Mouse (Mus musculus) myocyte (in vitro differentiated cells): ENCODE data around the gene Fcmr. TPM values are rescaled to one million over a fixed set of nuclear protein-coding genes. Genes with fewer than 3 reads are reported as not detected.

Source experiments
- H3K27me3 ChIP-seq: one replicate; pipeline ENCODE4 v1.6.1; 2011; ENCODE audit not compliant: control insufficient read depth, insufficient read depth, insufficient read length
- H3K36me3 ChIP-seq: one replicate; pipeline ENCODE4 v1.6.1; 2011; ENCODE audit not compliant: control insufficient read depth, insufficient read depth
- H3K4me2 ChIP-seq: one replicate; pipeline ENCODE4 v1.6.1; 2011; ENCODE audit warnings: low read depth, control low read depth
- H3K4me3 ChIP-seq: one replicate; pipeline ENCODE4 v1.5.1; 2011; ENCODE audit warnings: mild to moderate bottlenecking, control low read depth, moderate library complexity
- H3K79me2 ChIP-seq: one replicate; pipeline ENCODE4 v1.6.1; 2011; ENCODE audit not compliant: control insufficient read depth, insufficient read depth
- H3ac ChIP-seq: one replicate; pipeline ENCODE4 v1.6.1; 2011; ENCODE audit not compliant: control insufficient read depth, insufficient read length
- CEBPB ChIP-seq: IDR thresholded peaks from 2 replicates; pipeline ENCODE4 v1.6.1; 2011; ENCODE audit warnings: mild to moderate bottlenecking, moderate library complexity; ENCODE audit not compliant: poor library complexity, insufficient read depth, severe bottlenecking
- E2F4 ChIP-seq: IDR thresholded peaks from one replicate; pipeline ENCODE4 v1.6.1; 2011; ENCODE audit warnings: mild to moderate bottlenecking, control low read depth, moderate library complexity; ENCODE audit not compliant: insufficient read depth
- MAX ChIP-seq: IDR thresholded peaks from one replicate; pipeline ENCODE4 v1.6.1; 2011; ENCODE audit warnings: low read depth, mild to moderate bottlenecking, control low read depth
- MYOD1 ChIP-seq, 3 experiments: IDR thresholded peaks; one replicate each; pipeline ENCODE4 v1.6.1; 2011; ENCODE audit warnings: control low read depth in 2 of 3, low read depth in 2 of 3, mild to moderate bottlenecking in 2 of 3, moderate library complexity in 1 of 3; ENCODE audit not compliant: insufficient read length in 2 of 3, control insufficient read depth in 1 of 3
- MYOG ChIP-seq, 3 experiments: IDR thresholded peaks; one replicate each; pipeline ENCODE4 v1.6.1; 2011; ENCODE audit warnings: control low read depth in 2 of 3, low read depth in 2 of 3, mild to moderate bottlenecking in 2 of 3; ENCODE audit not compliant: insufficient read length in 2 of 3, control insufficient read depth in 1 of 3, insufficient read depth in 1 of 3
- POLR2A ChIP-seq: IDR thresholded peaks from one replicate; pipeline ENCODE4 v1.6.1; 2011; ENCODE audit warnings: low read depth, mild to moderate bottlenecking, control low read depth, moderate library complexity; ENCODE audit not compliant: insufficient read length
- POLR2AphosphoS2 ChIP-seq: IDR thresholded peaks from one replicate; pipeline ENCODE4 v1.6.1; 2011; ENCODE audit warnings: low read depth, control low read depth; ENCODE audit not compliant: insufficient read length
- REST ChIP-seq: IDR thresholded peaks from one replicate; pipeline ENCODE4 v1.6.1; 2011; ENCODE audit warnings: mild to moderate bottlenecking, control low read depth, moderate library complexity; ENCODE audit not compliant: insufficient read depth, insufficient read length
- SRF ChIP-seq: IDR thresholded peaks from one replicate; pipeline ENCODE4 v1.6.1; 2011; ENCODE audit warnings: low read depth; ENCODE audit not compliant: control insufficient read depth, insufficient read length
- TCF12 ChIP-seq: IDR thresholded peaks from one replicate; pipeline ENCODE4 v1.6.1; 2011; ENCODE audit warnings: mild to moderate bottlenecking, control low read depth; ENCODE audit not compliant: poor library complexity, insufficient read depth, severe bottlenecking
- TCF3 ChIP-seq: IDR thresholded peaks from one replicate; pipeline ENCODE4 v1.6.1; 2011; ENCODE audit warnings: low read depth, control low read depth; ENCODE audit not compliant: insufficient read length
- USF1 ChIP-seq: IDR thresholded peaks from one replicate; pipeline ENCODE4 v1.6.1; 2011; ENCODE audit warnings: low read depth, mild to moderate bottlenecking, control low read depth, moderate library complexity
- polyA plus RNA-seq: library from polyadenylated mRNA; unstranded; fragments of >200 nt; fragmentation: generic; extraction: Trizol; gene quantifications from one replicate; pipeline ENCODE4 v1.2.1, GENCODE M21; 2012; ENCODE audit warnings: missing spikeins

The Fcmr gene
- polyA plus RNA-seq, 1 experiment: not detected

DNA sequence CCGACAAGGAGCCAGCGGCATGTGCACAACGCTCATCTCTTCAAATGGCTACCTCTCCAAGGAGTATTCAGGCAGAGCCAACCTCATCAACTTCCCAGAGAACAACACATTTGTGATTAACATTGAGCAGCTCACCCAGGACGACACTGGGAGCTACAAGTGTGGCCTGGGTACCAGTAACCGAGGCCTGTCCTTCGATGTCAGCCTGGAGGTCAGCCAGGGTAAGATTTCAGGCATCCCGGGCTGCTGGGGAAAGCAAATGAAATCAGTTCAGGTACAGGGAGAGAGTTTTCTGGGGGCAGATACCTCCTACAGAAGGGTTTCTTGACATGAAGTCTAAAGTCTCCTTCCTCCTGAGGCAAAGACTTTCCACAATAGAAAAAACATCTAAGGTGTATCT lies 23.8 kb upstream of the Fcmr start:
- Histone ChIP-seq H3K4me2 (no peak overlapping the region), H3K36me3 (no peaks in the 10 kb centered on the region), H3ac (no peak overlapping the region), H3K4me3 (no peak overlapping the region), H3K79me2 (no peaks in the 10 kb centered on the region), H3K27me3 (peaks cover 18% of the 10 kb centered on the region)
- TF ChIP-seq MAX (no peak), POLR2AphosphoS2 (no peak), REST (no peak), E2F4 (no peak)

DNA sequence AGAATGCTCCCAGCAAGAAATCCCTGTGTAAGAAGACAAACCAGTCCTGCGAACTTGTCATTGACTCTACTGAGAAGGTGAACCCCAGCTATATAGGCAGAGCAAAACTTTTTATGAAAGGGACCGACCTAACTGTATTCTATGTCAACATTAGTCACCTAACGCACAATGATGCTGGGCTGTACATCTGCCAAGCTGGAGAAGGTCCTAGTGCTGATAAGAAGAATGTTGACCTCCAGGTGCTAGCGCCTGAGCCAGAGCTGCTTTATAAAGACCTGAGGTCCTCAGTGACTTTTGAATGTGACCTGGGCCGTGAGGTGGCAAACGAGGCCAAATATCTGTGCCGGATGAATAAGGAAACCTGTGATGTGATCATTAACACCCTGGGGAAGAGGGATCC lies 21.0 kb upstream of the Fcmr start:
- no peak overlapping the region for H3K4me3 ChIP-seq
- no peaks in the 10 kb centered on the region for H3K79me2 ChIP-seq
- peaks cover 30% of the 10 kb centered on the region for H3K27me3 ChIP-seq
- no peak overlapping the region for H3ac ChIP-seq
- no peak overlapping the region for H3K4me2 ChIP-seq
- H3K36me3 ChIP-seq: no peaks in the 10 kb centered on the region
- TF ChIP-seq MYOD1 (IDR thresholded peaks at IDR 0.05; ENCODE audit: control insufficient read depth in 1 of 3, insufficient read length in 2 of 3, low read depth in 2 of 3) (no peak), MAX (no peak)

DNA sequence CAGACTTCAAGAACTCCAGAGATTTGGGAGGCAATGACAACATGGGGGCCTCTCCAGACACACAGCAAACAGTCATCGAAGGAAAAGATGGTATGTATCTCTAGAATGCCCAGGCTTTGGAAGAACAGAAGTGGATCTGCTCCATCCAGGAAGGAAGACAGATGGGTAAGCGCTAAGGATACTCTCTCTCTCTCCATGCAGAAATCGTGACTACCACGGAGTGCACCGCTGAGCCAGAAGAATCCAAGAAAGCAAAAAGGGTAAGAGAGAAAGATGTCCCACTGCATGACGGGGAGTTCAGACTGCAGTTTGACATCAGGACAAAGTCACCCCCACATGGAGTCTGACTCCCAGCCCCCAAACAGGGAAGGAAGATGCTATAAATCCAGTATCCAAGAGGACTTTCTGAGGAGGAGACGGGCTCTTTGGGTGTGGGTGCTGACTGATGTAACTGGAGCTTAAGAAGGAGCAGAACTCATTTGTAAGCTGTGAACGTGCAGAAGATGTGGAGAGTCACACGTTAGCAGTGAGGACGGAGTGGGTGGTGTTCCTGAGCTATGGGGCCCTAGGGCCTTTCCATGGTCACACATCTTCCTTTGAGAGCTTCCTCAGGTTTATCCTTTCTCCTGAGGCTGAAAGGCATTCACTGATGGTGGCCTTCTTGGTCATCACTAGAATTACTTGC lies 15.8 kb upstream of the Fcmr start:
- TF ChIP-seq MYOG (IDR thresholded peaks at IDR 0.05; ENCODE audit: control insufficient read depth in 1 of 3, insufficient read depth in 1 of 3, insufficient read length in 2 of 3, low read depth in 2 of 3) (no peak), MYOD1 (IDR thresholded peaks at IDR 0.05; ENCODE audit: control insufficient read depth in 1 of 3, insufficient read length in 2 of 3, low read depth in 2 of 3) (no peak), REST (no peak)
- H3K4me3 ChIP-seq: no peak overlapping the region
- H3K27me3 ChIP-seq: peaks cover 43% of the 10 kb centered on the region

DNA sequence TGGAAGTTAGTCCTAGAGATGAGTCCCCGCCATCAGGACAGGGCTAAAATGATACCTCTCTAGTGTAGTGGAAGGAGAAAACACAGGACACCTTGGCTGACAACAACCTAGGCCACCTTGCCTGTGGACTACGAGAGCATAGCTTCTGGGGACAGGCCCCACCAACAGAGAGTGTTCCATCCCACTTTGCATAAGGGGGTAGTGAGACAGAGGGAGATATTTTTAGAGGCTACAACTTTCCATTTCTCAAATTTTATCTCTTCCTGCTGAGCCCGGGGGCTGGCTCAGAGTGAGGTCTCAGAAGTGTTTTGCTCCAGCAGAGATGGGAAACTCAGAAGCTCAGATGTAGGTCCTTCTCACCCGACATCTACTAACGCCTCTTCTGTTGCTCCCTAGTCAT lies 15.1 kb upstream of the Fcmr start:
- Histone ChIP-seq H3K4me3 (no peak overlapping the region), H3K79me2 (no peaks in the 10 kb centered on the region), H3ac (no peak overlapping the region), H3K4me2 (no peak overlapping the region), H3K27me3 (peaks cover 43% of the 10 kb centered on the region), H3K36me3 (no peaks in the 10 kb centered on the region)
- TF ChIP-seq REST (no peak), MYOG (IDR thresholded peaks at IDR 0.05; ENCODE audit: control insufficient read depth in 1 of 3, insufficient read depth in 1 of 3, insufficient read length in 2 of 3, low read depth in 2 of 3) (no peak), MAX (no peak), POLR2AphosphoS2 (no peak), E2F4 (no peak), TCF12 (no peak)

More for the DNA sequence above, 15.8 kb upstream of the Fcmr start:
- no peaks in the 10 kb centered on the region for H3K36me3 ChIP-seq
- no peak overlapping the region for H3K4me2 ChIP-seq
- H3K79me2 ChIP-seq: no peaks in the 10 kb centered on the region
- no peak overlapping the region for H3ac ChIP-seq

DNA sequence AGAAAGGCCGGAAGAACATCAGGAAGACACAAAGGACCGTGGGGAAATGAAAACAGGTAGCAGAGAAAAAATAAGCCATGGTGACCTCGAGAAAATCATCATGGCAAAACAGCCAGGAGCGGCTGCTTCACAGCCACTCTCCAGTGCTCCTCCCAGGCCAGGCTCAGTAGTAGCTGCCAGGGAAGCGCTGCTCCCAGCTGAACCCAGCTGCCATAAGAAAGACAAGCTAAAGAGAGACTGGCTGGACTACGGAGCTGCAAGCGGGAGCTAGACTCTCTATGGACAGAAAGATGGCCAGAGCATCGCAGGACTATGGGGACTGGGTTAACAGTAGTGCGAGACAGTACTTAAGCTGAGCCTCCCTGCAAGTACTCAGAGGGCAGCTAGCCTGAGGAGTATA lies 10.7 kb upstream of the Fcmr start:
- no peak overlapping the region for H3K4me3 ChIP-seq
- H3K36me3 ChIP-seq: no peaks in the 10 kb centered on the region
- H3K79me2 ChIP-seq: no peaks in the 10 kb centered on the region
- no peak overlapping the region for H3K4me2 ChIP-seq
- TF ChIP-seq REST: no peak
- no peak for TF ChIP-seq POLR2AphosphoS2
- no peak for TF ChIP-seq MYOG (IDR thresholded peaks at IDR 0.05; ENCODE audit: control insufficient read depth in 1 of 3, insufficient read depth in 1 of 3, insufficient read length in 2 of 3, low read depth in 2 of 3)
- TF ChIP-seq CEBPB: no peak
- TF ChIP-seq E2F4: no peak
- no peak for TF ChIP-seq TCF3
- no peak for TF ChIP-seq POLR2A
- TF ChIP-seq USF1: no peak
- H3ac ChIP-seq: no peak overlapping the region
- H3K27me3 ChIP-seq: peaks cover 24% of the 10 kb centered on the region

DNA sequence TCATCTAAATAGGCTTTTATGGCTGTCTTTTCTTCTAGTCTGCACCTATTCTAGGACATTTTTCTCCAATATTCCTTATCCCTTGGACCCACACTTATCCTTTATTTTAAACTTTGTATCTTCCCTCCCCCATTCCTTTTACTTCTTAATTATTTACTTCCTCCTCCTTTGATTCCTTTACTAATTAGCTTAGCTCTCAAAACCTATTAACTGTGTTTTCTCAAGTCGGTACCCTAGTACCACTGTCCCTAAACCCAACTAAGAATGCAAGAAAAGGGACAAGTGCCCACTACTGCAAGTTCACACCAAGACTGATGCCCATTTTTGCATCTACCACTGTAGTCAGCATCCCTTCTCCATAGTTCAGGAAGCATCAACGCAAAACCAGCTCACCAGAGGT lies 9.7 kb upstream of the Fcmr start:
- H3K36me3 ChIP-seq: no peaks in the 10 kb centered on the region
- no peaks in the 10 kb centered on the region for H3K79me2 ChIP-seq
- H3K4me2 ChIP-seq: no peak overlapping the region
- TF ChIP-seq SRF (no peak), MAX (no peak), MYOG (IDR thresholded peaks at IDR 0.05; ENCODE audit: control insufficient read depth in 1 of 3, insufficient read depth in 1 of 3, insufficient read length in 2 of 3, low read depth in 2 of 3) (no peak), POLR2A (no peak), USF1 (no peak), TCF3 (no peak), REST (no peak), POLR2AphosphoS2 (no peak), E2F4 (no peak), TCF12 (no peak), CEBPB (no peak), MYOD1 (IDR thresholded peaks at IDR 0.05; ENCODE audit: control insufficient read depth in 1 of 3, insufficient read length in 2 of 3, low read depth in 2 of 3) (no peak)
- no peak overlapping the region for H3K4me3 ChIP-seq
- peaks cover 15% of the 10 kb centered on the region for H3K27me3 ChIP-seq
- H3ac ChIP-seq: no peak overlapping the region
